Mouse (Mus musculus): ENCODE data around the gene Gm6882.
"Not testable (repeated sequence)": the region's sequence is repeated elsewhere in the genome, so short reads cannot be mapped to it uniquely, and the experiment has no call there.

Gm6882 gene

GRCm38 (mm10) chr7:21432645-21433044 is at the start of gene Gm6882:
Gene Gm6882 (minus strand): TSS chr7:21432745.
- DNase-seq: not testable (repeated sequence)
